Mouse (Mus musculus): ENCODE results near the gene Rpl34. TPM values are rescaled to one million over a fixed set of nuclear protein-coding genes. Genes with fewer than 3 reads are reported as not detected.

Rpl34 gene
- total RNA-seq, 2 experiments from 2014 or later: 373 to 414 TPM

GRCm38 (mm10) chr3:130718871-130719270, 11.3 kb downstream of the Rpl34 start:
- DNase-seq: no peak
- intact Hi-C loops (cut with DNase I): loop anchor here (10.0 kb wide), 1 partner anchor 884 kb away; the partner anchor contains the start of genes Cfi and Gar1

GRCm38 (mm10) chr3:130716555-130716954, 13.6 kb downstream of the Rpl34 start:
- no peak for DNase-seq

GRCm38 (mm10) chr3:130714775-130715568, 15.2 kb downstream of the Rpl34 start:
- intact Hi-C loops (cut with DNase I): loop anchor here (2.0 to 10.0 kb wide), 3 partner anchors 522 to 880 kb away; partner anchors contain the start of genes Cfi and Gar1

More at GRCm38 (mm10) chr3:130716555-130716954, 13.6 kb downstream of the Rpl34 start:
- intact Hi-C loops (cut with DNase I): loop anchor here (10.0 kb wide), 1 partner anchor 882 kb away; the partner anchor contains the start of genes Cfi and Gar1

GRCm38 (mm10) chr3:130712891-130713290, 17.3 kb downstream of the Rpl34 start:
- DNase-seq: no peak
- intact Hi-C loops (cut with DNase I): loop anchor here (10.0 kb wide), 1 partner anchor 878 kb away; the partner anchor contains the start of genes Cfi and Gar1

More at GRCm38 (mm10) chr3:130714775-130715568, 15.2 kb downstream of the Rpl34 start:
- peak; percentile 73 to 80 for DNase-seq

GRCm38 (mm10) chr3:130710103-130710502, 20.1 kb downstream of the Rpl34 start:
- DNase-seq: no peak
- intact Hi-C loops (cut with DNase I): loop anchor here (10.0 kb wide), 1 partner anchor 875 kb away; the partner anchor contains the start of genes Cfi and Gar1

GRCm38 (mm10) chr3:130708967-130709924, 21.0 kb downstream of the Rpl34 start, which contains the start of gene Ostc:
Ostc (minus strand) TSS chr3:130709444.
- peak; percentile 94 to 95 for DNase-seq
- intact Hi-C loops (cut with DNase I): no loop called here

- no peak for DNase-seq
- intact Hi-C loops (cut with DNase I): no loop called here
These were observed 21.7 kb downstream of the Rpl34 start for GRCm38 (mm10) chr3:130708529-130708928.

- no peak for DNase-seq
- intact Hi-C loops (cut with DNase I): no loop called here
These were observed 27.9 kb downstream of the Rpl34 start for GRCm38 (mm10) chr3:130702289-130702688.

GRCm38 (mm10) chr3:130697622-130698021, 32.6 kb downstream of the Rpl34 start:
- intact Hi-C loops (cut with DNase I): loop anchor here (10.0 kb wide), 1 partner anchor 513 kb away; no protein-coding TSS in a partner anchor
- no peak for DNase-seq

GRCm38 (mm10) chr3:130694705-130695104, 35.5 kb downstream of the Rpl34 start:
- DNase-seq: no peak
- intact Hi-C loops (cut with DNase I): loop anchor here (5.0 to 10.0 kb wide), 2 partner anchors 87 to 510 kb away; no protein-coding TSS in a partner anchor

- intact Hi-C loops (cut with DNase I): loop anchor here (5.0 to 10.0 kb wide), 2 partner anchors 87 to 509 kb away; no protein-coding TSS in a partner anchor
- no peak for DNase-seq
These were observed 36.1 kb downstream of the Rpl34 start for GRCm38 (mm10) chr3:130694041-130694593.

GRCm38 (mm10) chr3:130691596-130692170, 38.5 kb downstream of the Rpl34 start:
- intact Hi-C loops (cut with DNase I): loop anchor here (2.0 to 10.0 kb wide), 3 partner anchors 84 to 597 kb away; no protein-coding TSS in a partner anchor
- DNase-seq: no peak

GRCm38 (mm10) chr3:130690834-130691595, 39.2 kb downstream of the Rpl34 start:
- peak; percentile 67 to 74 for DNase-seq
- intact Hi-C loops (cut with DNase I): loop anchor here (5.0 to 10.0 kb wide), 2 partner anchors 84 to 506 kb away; no protein-coding TSS in a partner anchor

- intact Hi-C loops (cut with DNase I): loop anchor here (5.0 to 10.0 kb wide), 2 partner anchors 82 to 505 kb away; no protein-coding TSS in a partner anchor
- peak; percentile 75 to 84 for DNase-seq
These were observed 40.6 kb downstream of the Rpl34 start for GRCm38 (mm10) chr3:130689630-130690029.

GRCm38 (mm10) chr3:130687051-130687450, 43.1 kb downstream of the Rpl34 start:
- intact Hi-C loops (cut with DNase I): no loop called here
- DNase-seq: no peak

GRCm38 (mm10) chr3:130685014-130685366, 45.2 kb downstream of the Rpl34 start:
- intact Hi-C loops (cut with DNase I): no loop called here
- no peak for DNase-seq

GRCm38 (mm10) chr3:130684276-130685013, 45.8 kb downstream of the Rpl34 start:
- DNase-seq: no peak
- intact Hi-C loops (cut with DNase I): no loop called here

- intact Hi-C loops (cut with DNase I): no loop called here
These were observed 46.4 kb downstream of the Rpl34 start for GRCm38 (mm10) chr3:130683836-130684235.

More at GRCm38 (mm10) chr3:130683836-130684235, 46.4 kb downstream of the Rpl34 start:
- DNase-seq: no peak
